Mouse (Mus musculus): ENCODE measurements around the gene Lekr1.

The Lekr1 gene

GRCm38 (mm10) chr3:65665977-65666766 is at the start of gene Lekr1:
Gene Lekr1 (plus strand): TSS chr3:65666228.
- peak; percentile 92 for DNase-seq

DNA sequence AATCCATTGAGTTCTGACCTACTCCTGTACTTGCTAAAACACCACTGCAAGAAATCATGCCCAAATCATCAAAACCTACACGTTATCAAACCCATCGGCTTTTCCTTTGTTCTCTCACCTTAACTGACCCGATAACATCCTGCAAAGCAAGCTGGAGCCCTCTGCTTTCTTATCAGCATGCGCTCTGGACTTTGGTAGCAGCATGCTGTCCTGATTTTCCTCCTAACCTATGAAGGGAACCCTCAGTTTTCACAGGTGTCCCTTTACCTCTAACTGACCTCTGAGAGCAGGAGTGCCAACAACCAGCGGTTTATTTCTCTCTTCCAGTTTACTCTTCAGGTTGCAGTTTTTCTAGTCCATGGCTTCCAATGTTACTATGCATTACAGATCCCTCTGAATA is 48.5 kb upstream of the Lekr1 start:
- DNase-seq = no peak

GRCm38 (mm10) chr3:65619340-65619739 is 46.7 kb upstream of the Lekr1 start:
- no peak for DNase-seq

GRCm38 (mm10) chr3:65623057-65623456 is 43.0 kb upstream of the Lekr1 start:
- no peak for DNase-seq

GRCm38 (mm10) chr3:65625496-65626289 is 40.3 kb upstream of the Lekr1 start:
- no peak for DNase-seq

DNA sequence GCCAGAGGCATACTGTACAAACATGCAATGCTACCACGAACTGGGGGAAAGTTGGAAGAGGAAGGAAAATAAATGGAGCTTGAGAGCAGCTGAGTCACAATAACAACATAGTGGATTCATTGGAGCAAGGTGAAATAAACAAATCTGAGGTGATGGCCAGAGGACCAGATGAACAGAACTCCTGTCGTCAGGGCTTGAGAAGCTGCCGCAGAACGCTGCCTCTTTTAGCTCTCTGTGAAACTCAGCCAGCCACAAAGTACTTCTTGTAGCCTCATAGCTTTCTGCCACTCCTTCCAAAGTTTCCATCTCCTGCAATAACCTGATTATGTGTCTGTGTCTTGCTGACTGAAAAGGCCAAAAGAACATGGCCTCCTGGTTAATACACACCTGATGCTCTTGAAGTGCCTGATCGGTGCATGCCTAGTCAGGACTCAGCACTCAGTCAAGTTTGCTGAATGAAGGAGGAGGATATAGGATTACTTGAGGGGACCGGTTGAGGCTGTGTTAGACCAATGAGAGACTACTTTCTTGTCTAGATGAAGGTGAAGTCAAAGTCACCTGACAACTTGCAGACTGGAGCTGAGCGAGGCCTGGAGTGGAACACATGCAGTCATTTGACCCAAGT is 39.6 kb upstream of the Lekr1 start:
- DNase-seq = no peak

DNA sequence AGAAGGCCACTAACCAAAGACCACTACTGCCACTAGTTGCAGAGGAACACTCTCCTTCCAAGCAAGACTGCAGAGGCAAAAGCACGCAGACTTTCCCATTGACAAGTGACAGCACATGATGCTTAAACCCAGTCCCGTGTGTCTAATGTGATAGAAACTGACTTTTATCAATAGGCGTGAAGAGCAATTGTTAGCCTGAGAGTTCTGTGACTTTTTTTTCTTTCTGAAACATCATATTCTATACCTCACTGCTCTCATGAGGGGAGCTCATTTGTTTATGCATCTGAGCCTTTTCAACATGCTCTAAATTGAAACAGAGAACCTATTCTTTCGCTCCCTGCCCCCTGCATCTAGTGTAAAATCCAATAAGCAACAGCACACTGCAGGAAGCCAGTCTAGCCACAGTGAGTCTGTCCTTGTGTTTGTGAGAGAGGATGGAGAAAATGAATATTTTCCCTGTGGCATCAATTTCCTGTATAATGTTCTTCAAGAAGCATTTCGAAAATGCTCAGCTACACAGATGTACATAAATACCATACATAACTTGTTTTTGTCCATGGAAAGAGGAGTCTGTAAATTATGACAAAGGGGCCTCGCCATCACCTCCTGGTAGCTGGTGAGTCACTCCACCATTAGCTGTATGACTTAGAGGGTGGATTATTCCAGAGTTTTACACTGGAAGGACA is 38.9 kb upstream of the Lekr1 start:
- DNase-seq = no peak

DNA sequence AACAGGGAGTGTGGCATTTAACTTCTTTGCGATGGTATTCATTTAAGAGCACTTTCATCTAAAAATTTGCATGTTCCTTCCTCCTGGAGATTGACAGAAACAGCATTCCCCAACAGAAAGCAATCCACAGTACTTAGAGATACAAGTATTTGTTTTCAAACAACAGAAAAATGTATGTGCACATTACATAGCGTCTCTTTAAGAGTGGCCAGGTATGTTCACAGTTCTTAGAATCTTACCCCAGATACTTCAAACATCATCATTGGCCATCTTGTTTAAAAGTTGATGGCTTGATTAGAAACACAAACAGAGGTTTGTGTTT is 38.4 kb upstream of the Lekr1 start:
- DNase-seq = no peak

- no peak for DNase-seq
These were observed 36.4 kb upstream of the Lekr1 start for GRCm38 (mm10) chr3:65629565-65630112.

- DNase-seq = no peak
These were observed 32.4 kb upstream of the Lekr1 start for GRCm38 (mm10) chr3:65633604-65634003.

DNA sequence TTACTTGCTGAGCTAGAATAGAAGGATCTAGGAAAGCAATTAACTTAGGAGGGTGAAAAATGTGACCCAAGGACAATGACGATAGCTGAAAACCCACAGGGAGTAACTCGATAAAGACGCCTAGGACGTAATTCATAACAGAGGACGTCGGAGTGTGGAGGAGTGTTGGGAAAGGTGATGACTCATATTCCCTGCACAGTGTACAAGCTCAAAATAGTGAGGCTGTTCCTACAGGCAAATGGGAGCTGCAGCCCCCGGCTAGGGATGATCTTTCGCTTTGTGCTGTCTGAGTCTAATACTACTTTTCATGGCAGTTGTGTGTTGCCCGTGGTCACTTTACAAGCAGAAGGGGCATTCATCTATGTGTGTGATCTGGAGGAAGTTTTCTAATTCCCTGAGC is 30.0 kb upstream of the Lekr1 start:
- no peak for DNase-seq

- no peak for DNase-seq
These were observed 28.7 kb upstream of the Lekr1 start for GRCm38 (mm10) chr3:65637313-65637712.

- DNase-seq = no peak
These were observed 27.1 kb upstream of the Lekr1 start for GRCm38 (mm10) chr3:65638896-65639295.

GRCm38 (mm10) chr3:65639454-65640014 is 26.5 kb upstream of the Lekr1 start:
- no peak for DNase-seq

DNA sequence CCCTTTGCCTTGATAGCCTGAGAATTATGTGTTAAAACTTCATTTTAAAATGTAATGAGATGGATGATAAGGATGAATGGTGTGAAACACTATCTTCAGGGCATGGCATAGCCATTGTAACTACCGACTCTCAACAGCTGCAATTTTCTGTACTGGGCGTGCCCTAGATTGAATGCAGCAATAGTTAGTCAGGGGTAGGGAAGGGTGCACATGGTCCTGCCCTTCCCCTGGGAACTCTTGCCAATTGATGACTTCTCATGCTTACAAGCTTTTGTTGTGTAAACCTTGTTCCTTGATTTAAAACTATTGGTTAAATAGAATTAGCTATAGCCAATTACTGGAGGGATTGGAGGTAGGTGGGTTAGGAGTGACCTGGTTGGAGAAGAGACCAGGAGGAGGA is 23.1 kb upstream of the Lekr1 start:
- DNase-seq = no peak

- DNase-seq = no peak
These were observed 22.4 kb upstream of the Lekr1 start for GRCm38 (mm10) chr3:65643654-65644053.

DNA sequence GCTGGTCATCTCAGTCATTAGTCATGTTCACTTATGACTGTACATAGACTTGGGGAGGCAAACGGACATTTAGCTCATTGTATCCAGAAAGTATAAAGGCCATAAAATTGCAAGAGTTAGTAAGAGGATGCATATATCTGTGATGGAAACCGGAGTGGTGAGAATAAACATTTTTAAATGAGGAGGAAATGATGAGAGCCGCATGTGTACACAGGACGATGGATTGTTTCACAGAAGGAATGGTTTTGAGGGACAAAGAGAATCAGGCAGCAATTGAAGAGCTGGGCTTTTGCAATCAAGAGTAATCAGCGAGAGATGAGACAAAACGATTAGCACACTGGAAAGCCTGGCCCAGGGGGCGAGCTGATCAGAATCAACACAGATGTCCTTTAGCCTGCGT is 18.4 kb upstream of the Lekr1 start:
- no peak for DNase-seq

GRCm38 (mm10) chr3:65648913-65649312 is 17.1 kb upstream of the Lekr1 start:
- DNase-seq = no peak

- DNase-seq = no peak
These were observed 15.7 kb upstream of the Lekr1 start for GRCm38 (mm10) chr3:65650156-65650815.

DNA sequence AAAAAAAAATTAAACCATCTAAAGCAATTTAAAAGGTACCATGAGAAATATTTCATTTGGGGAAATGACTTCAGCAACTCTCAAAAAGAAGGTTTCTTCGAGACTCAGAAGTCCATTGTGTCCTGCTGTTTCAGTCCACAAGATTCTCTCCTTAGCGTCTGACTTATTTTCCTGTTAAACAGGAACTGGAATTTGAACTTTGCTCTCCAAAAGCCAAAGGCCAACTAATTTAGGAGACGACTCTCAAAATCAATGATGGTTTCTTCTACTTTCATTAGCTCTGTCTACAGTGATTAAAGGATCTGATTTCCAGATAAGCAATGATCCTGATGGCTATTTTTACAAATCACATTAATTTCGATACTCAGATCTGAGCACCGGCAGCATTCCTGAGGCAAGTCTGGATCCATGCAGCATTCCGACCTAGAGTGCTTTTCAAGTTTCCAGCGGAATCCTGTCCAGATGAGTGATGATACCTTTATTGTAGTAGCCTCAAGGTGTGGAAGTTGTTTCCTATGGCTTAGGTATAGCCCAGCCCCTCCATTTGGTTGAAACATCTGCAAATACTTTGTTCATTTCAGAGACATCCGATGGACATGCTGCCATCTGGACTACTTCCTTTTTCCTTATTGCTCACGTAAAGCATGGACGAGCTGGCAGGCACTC is 11.4 kb upstream of the Lekr1 start:
- no peak for DNase-seq

DNA sequence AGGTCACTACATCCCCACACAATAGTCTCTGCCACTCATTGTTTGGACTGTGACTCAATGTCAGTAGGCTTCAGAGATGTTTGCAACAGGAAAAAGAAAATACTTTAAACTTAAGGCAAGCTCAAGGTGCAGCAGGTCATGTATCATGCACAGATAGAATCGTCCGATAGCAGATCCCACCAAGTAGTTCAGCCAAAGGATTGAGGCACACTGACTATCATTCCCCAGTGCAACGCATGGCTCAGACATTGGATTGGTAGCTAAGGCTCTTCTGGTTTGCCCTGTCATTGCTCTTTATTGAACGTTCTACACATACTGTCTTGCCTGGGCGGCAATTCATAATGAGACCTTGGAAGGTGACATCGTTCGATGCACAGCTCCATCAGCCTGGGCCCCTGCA is 9.6 kb upstream of the Lekr1 start:
- DNase-seq = no peak

All from right cerebral cortex, postnatal 14 days (tissue).